Mouse (Mus musculus) bone marrow, adult 2 months (tissue): ENCODE measurements at regions not wholly inside any gene's neighbourhood (a gene's known extent, or its start where the extent isn't known, plus 50 kb on each side); places are given as distances from the start of the nearest gene placed in this dataset.

ENCODE experiments used
- H3K27ac ChIP-seq: fragments of 200-500 bp; 2 replicates; pipeline ENCODE4 v1.5.1; 2012; ENCODE audit warnings: low read depth, mild to moderate bottlenecking, control low read depth, inconsistent platforms, low read length; ENCODE audit not compliant: control insufficient read depth, poor library complexity, insufficient read depth
- H3K4me1 ChIP-seq: fragments of 200-500 bp; 2 replicates; pipeline ENCODE4 v1.6.1; 2011; ENCODE audit warnings: low read length; ENCODE audit not compliant: control insufficient read depth, insufficient read depth
- H3K4me3 ChIP-seq: fragments of 200-500 bp; replicated peaks from 2 replicates; pipeline ENCODE3; 2011; ENCODE audit warnings: mild to moderate bottlenecking, low read depth, low read length, control low read depth; ENCODE audit not compliant: control insufficient read depth
- CTCF ChIP-seq: fragments of 200-500 bp; IDR thresholded peaks from 2 replicates; pipeline ENCODE4 v1.5.1; 2011; ENCODE audit warnings: low read length, control low read depth; ENCODE audit not compliant: control insufficient read depth, insufficient read depth
- POLR2A ChIP-seq: fragments of 200-500 bp; IDR thresholded peaks from 2 replicates; pipeline ENCODE4 v1.6.1; 2011; ENCODE audit warnings: low read depth, mild to moderate bottlenecking, control low read depth, low read length, borderline replicate concordance; ENCODE audit not compliant: control insufficient read depth
- WGBS: fragments of 180-500 bp; shearing (Covaris S2); methylation state at CpG from one replicate; pipeline ENCODE4 v1.1.7; 2018; 5-methylcytosine and 5-hydroxymethylcytosine counted together

DNA sequence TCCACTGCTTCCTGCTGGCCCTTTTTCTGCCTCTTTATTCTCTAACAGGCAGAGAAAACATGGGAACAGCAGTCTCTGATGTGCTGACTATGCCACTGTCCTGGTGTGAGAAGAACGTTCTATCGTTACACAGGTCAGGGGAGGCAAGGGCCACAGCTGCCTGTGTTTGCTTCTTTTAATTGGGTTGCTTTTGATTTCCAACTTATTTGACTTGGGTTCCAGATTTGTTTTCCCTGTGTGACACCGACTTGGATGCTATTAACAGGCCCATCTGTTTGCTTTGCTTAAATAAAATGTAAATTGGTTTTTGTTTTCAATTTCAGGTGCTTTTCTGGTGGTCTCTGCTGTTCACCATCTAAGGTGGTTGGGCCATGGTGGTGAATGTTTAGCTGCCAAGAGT is 225.8 kb downstream of the Gm5426 start:
- TF ChIP-seq CTCF (no peak), POLR2A (no peak)
- H3K27ac ChIP-seq, result no peak overlapping the region
- H3K4me1 ChIP-seq, result no peaks in the 10 kb centered on the region
- H3K4me3 ChIP-seq, result no peak overlapping the region
- WGBS, result 83% methylated on average over 3 of the region's 3 CpGs

DNA sequence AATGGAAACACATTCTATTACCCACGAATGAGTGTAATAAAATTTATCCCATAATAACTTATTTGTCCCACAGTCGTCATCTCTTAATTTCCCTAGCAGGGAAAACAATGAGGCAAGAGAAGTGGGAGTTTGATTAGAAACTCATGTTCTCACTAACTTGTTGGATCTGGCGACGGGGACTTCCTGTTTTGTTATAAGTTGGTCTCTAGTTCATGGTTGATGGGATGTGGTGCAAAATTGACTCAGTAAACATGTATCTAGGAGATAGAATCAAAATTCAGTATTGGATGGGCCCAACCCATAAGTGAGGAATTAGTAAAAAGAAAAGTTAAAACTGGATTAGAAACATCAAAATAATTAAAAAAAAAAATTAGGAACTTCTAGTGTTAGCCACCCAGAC is 227.5 kb downstream of the Gm5426 start:
- no peak overlapping the region for H3K27ac ChIP-seq
- no peaks in the 10 kb centered on the region for H3K4me1 ChIP-seq
- no peak overlapping the region for H3K4me3 ChIP-seq
- WGBS, result 50% methylated on average over 4 of the region's 4 CpGs
- TF ChIP-seq POLR2A, result no peak
- no peak for TF ChIP-seq CTCF

DNA sequence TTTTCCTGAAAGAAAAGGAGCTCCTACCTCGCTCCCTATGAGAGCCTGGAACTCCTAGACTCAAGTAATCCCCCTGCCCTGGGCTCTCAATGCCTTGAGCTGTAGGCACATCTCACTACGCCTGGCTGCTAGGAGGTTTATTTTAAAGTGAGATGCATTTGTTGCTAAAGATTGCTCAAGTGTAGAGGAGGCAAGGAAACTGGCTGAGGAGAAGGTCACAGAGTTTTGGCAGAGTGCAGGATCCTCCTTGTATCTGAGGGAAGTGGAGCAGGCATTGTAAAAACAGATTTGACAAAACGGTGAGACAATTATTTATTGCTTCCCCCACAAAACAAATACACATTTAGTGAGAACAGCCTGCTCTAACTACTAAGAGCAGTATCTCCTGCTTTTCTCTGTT is 228.7 kb downstream of the Gm5426 start:
- WGBS, result 56% methylated on average over 3 of the region's 3 CpGs
- no peak overlapping the region for H3K4me3 ChIP-seq
- no peak overlapping the region for H3K27ac ChIP-seq
- no peak for TF ChIP-seq CTCF
- TF ChIP-seq POLR2A, result no peak
- H3K4me1 ChIP-seq, result peaks cover 1% of the 10 kb centered on the region; the same call in 1 of the 2 replicates

DNA sequence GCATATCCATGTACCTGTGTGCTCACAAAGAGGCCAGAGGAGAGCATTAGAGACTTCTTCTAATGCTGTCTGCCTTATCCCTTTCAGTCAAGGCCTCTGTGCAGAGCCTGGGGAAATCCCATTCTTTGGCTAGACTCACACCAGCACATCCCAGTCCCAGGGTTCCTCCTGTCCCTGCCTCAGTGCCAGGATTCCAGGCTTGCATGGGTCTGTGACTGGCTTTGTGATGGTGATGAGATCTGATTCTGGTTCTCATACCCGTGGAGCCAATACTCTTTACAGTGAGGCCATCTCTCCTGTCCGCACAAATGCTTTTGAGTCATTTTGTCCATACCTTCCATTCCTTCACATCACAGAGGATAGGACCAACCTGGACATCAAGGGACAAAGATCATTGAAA is 230.5 kb downstream of the Gm5426 start:
- TF ChIP-seq CTCF (no peak), POLR2A (no peak)
- no peak overlapping the region for H3K27ac ChIP-seq
- H3K4me1 ChIP-seq, result peaks cover 1% of the 10 kb centered on the region; the same call in 1 of the 2 replicates
- WGBS, result 85% methylated on average over 2 of the region's 2 CpGs
- no peak overlapping the region for H3K4me3 ChIP-seq

DNA sequence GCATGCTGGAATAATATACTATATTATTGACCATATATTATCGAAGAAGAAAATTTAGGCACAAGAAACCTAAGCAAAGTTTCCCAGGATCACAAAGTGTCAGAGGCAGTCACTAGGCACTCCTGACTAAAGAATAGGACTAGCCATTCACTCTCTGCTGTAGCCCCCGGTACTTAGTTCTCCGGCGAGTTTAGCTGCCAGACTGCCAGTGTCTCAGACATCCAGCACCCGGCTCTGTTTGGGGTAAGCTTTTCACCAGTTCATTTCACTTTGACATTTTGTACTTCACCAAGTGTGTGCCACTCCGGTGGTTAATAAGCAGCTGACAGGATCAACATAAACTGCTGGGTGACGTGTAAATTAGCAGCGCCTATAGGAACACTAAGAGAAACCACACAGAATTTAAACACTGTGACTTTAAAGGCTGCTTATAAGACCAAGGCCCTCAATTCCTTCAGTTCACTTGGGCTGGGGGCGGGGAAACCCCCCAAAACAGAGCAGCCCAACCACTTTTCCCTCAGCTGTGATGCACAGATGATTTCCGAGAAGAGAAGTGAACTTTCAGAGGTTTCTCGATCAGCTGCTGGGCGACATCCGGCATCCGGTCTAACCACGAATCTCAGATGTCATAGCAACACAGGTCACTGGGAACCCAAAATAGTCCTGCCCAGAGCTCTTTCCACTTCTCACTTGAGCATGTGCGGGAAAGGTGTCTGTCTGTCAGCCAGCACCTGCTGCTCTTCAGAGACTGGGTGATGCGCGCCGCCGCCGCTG is 234.3 kb downstream of the Gm5426 start:
- TF ChIP-seq POLR2A (peak; percentile 50; the same call in 1 of the 2 replicates), CTCF (no peak)
- Histone ChIP-seq H3K4me1 (peaks cover 13% of the 10 kb centered on the region), H3K4me3 (no peak overlapping the region), H3K27ac (peak overlapping the region; percentile 87)
- 25% methylated on average over 21 of the region's 21 CpGs for WGBS

DNA sequence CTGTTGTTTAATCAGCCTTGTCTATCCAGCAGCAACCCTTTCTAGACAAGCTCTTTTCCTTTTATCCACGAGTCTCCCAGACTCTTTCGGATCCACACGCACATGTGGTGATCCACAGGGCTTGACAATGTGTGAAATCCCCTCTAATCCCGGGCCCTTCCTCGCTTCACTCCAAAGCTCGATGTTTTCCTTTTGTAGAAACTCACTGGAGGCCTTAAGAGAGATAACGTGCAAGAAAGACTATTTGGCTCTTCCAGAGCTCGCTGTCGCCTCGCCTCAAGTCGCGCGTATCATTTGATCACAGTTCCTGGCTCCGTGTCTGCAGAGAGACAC is 234.9 kb downstream of the Gm5426 start:
- no peak for TF ChIP-seq CTCF
- TF ChIP-seq POLR2A, result no peak
- no peak overlapping the region for H3K4me3 ChIP-seq
- 72% methylated on average over 14 of the region's 14 CpGs for WGBS
- peaks cover 13% of the 10 kb centered on the region for H3K4me1 ChIP-seq
- H3K27ac ChIP-seq, result peak overlapping the region; percentile 81

DNA sequence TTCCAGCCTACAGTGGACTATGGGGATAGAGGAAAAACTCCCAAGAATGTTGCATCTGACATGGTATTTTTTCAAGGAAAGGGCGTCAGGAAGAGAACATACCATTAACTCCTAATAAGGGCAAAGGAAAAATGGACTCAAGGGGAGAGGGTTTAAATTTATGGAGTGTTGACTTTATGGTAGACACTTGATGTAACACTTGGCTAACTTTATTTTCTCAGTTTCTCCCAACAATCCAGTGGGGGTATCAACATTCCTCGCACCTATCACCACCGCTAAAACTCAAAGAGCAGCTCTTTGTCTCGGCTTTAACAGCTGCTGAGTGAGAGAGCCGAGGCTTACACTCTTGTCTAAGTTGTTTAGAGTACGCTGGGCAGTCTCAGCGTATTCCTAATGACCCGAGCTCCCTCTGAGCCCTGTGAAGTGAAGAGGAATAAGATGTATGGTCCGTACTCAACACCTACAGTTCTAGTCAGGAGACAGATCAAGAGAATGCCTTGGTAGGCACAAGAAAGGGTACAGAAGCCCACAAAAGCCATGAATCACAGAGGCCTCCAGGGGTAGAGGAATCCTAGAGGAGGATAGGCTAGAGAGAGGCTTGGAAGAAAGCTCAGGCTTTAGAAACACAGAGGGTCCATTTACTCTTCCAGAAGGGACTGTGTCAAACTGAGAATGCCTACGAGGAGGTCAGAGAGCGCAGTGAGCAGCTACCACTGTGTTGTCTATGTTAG is 236.4 kb downstream of the Gm5426 start:
- 87% methylated on average over 11 of the region's 11 CpGs for WGBS
- Histone ChIP-seq H3K4me1 (peaks cover 16% of the 10 kb centered on the region), H3K4me3 (no peak overlapping the region), H3K27ac (peak overlapping the region; percentile 91)
- no peak for TF ChIP-seq CTCF
- TF ChIP-seq POLR2A, result no peak

DNA sequence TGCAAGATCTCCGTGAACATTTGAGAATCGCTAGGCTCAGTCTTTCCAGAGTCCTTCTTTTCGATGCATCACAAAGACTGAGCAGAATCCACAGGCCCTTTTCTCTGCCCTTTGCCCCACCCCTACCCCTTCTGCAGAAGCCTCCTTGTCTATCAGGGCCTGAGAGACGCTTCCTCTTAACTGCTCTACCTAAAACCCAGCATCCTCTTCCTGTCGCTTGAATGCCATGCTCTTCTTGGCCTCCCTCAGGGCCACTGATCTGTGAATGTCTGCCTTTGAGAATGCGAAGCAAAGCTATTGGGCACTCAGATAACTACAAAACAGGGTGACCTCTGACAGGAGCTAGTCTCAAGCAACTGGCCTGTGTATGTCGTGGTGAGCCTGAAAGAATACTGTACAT is 237.1 kb downstream of the Gm5426 start:
- peak overlapping the region; percentile 91 for H3K27ac ChIP-seq
- WGBS, result 28% methylated on average over 7 of the region's 7 CpGs
- TF ChIP-seq CTCF (no peak), POLR2A (no peak)
- no peak overlapping the region for H3K4me3 ChIP-seq
- H3K4me1 ChIP-seq, result peaks cover 16% of the 10 kb centered on the region
